Comparison of ENCODE assay signal across 29 mouse cellular contexts in the genomic region with DNA sequence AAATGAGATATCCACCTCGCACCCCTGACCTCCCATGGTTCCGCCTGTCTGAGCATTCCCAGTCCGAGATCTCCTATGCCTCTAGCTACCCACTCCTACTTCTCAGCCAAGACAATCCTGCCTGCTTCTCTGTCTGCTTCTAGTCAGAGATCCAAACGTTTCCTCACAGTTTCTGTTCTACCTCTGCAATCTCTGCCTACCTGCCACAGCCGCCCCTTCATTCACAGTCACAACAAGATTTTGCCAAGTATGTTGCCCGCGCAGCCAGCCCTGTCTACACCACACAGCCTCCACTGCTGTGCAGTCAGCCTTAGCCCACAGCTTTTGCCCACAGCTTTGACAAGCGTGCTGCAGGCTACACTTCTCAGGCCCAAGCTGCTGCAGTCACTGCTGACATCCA.
DNase-seq lines count a peak whose midpoint lies in the region; ATAC-seq and TF ChIP-seq lines count a peak whose summit lies in the region.
"Had no signal": no experiment of that assay in that cellular context is flagged by ENCODE, and none has a peak within 500 bp of the region (broad histone marks: within the 10 kb centered on the region; RNA-seq: fewer than 3 reads in every experiment).

No protein-coding gene starts in this region.

- H3K9me3 ChIP-seq in kidney, embryonic 16.5 days (ENCODE audit: low read length) = no peaks in the 10 kb centered on the region
- H3K9me3 ChIP-seq: embryonic facial prominence, embryonic 10.5 days; embryonic facial prominence, embryonic 15.5 days; forebrain, embryonic 13.5 days; heart, embryonic 10.5 days; heart, embryonic 15.5 days; limb, embryonic 12.5 days; liver, embryonic 15.5 days; stomach, embryonic 15.5 days had no signal

- DNase-seq in frontal cortex, postnatal 10 days (ENCODE audit: low spot score in 2 of 2) = no peak
- no peak for DNase-seq in kidney, adult 2 months
- peak; percentile 6 to 26 for DNase-seq in right cerebral cortex, adult 2 months (ENCODE audit: low spot score in 2 of 2)
- DNase-seq in right cerebral cortex, postnatal 14 days = no peak
- no peak for DNase-seq in layer of hippocampus, postnatal 36 days
- DNase-seq: adrenal gland, adult 8-10 months; cerebellum, adult 8-10 months; cerebellum, postnatal 25 days; gastrocnemius, postnatal 14 days; heart, adult 11 months; kidney, adult 18-20 months; kidney, postnatal 10 days; layer of hippocampus, adult 9-11 months; lung, embryonic 14.5 days; lung, postnatal 14 days; midbrain, embryonic 14.5 days; thymus, postnatal 14 days had no signal

- TF ChIP-seq POLR2A in kidney, adult 2 months (IDR thresholded peaks at IDR 0.05; ENCODE audit: low read depth, low read length) = no peak

- ATAC-seq in frontal cortex, adult (ENCODE audit: low TSS enrichment) = peak; percentile 96
- peak; percentile 82 for ATAC-seq in kidney, embryonic 16.5 days (ENCODE audit: low FRiP score, low TSS enrichment)
- ATAC-seq: forebrain, embryonic 13.5 days had no signal

- H3K4me3 ChIP-seq in kidney, embryonic 16.5 days (ENCODE audit: low read length) = no peak overlapping the region
- no peak overlapping the region for H3K4me3 ChIP-seq in kidney, adult 2 months (ENCODE audit: insufficient read depth, low read depth, low read length)
- H3K4me3 ChIP-seq: embryonic facial prominence, embryonic 10.5 days; embryonic facial prominence, embryonic 15.5 days; forebrain, embryonic 13.5 days; heart, embryonic 10.5 days; heart, embryonic 15.5 days; left cerebral cortex, adult 2 months; limb, embryonic 12.5 days; liver, embryonic 15.5 days; stomach, embryonic 15.5 days had no signal

- H3K4me2 ChIP-seq in kidney, embryonic 16.5 days (replicated peaks; ENCODE audit: low read depth, low read length) = no peak overlapping the region
- H3K4me2 ChIP-seq: embryonic facial prominence, embryonic 15.5 days; forebrain, embryonic 13.5 days; heart, embryonic 15.5 days; limb, embryonic 12.5 days; liver, embryonic 15.5 days; lung, embryonic 14.5 days; stomach, embryonic 15.5 days had no signal

- TF ChIP-seq CTCF in kidney, adult 2 months (conservative IDR thresholded peaks at IDR 0.05; ENCODE audit: insufficient read depth, insufficient read length, low read depth, low read length) = no peak

- no peaks in the 10 kb centered on the region for H3K4me1 ChIP-seq in kidney, embryonic 16.5 days (ENCODE audit: insufficient read depth, low read length)
- H3K4me1 ChIP-seq in kidney, adult 2 months (ENCODE audit: control insufficient read depth, insufficient read depth, low read length) = no peaks in the 10 kb centered on the region
- H3K4me1 ChIP-seq: embryonic facial prominence, embryonic 10.5 days; embryonic facial prominence, embryonic 15.5 days; heart, embryonic 10.5 days; heart, embryonic 15.5 days; limb, embryonic 12.5 days; liver, embryonic 15.5 days; stomach, embryonic 15.5 days had no signal

- no peaks in the 10 kb centered on the region for H3K36me3 ChIP-seq in kidney, embryonic 16.5 days (ENCODE audit: insufficient read depth, low read length)
- H3K36me3 ChIP-seq in kidney, adult 2 months (ENCODE audit: control insufficient read depth, insufficient read depth, low read length) = no peaks in the 10 kb centered on the region
- H3K36me3 ChIP-seq: embryonic facial prominence, embryonic 10.5 days; embryonic facial prominence, embryonic 15.5 days; G1E; heart, embryonic 10.5 days; heart, embryonic 15.5 days; limb, embryonic 12.5 days; liver, embryonic 15.5 days; stomach, embryonic 15.5 days had no signal

- no peak overlapping the region for H3K27ac ChIP-seq in kidney, embryonic 16.5 days (ENCODE audit: low read length)
- no peak overlapping the region for H3K27ac ChIP-seq in kidney, adult 2 months (ENCODE audit: insufficient read depth, low read depth, low read length)
- H3K27ac ChIP-seq: embryonic facial prominence, embryonic 10.5 days; embryonic facial prominence, embryonic 15.5 days; forebrain, embryonic 13.5 days; heart, embryonic 10.5 days; heart, embryonic 15.5 days; left cerebral cortex, adult 2 months; limb, embryonic 12.5 days; liver, embryonic 15.5 days; stomach, embryonic 15.5 days had no signal

- no peaks in the 10 kb centered on the region for H3K27me3 ChIP-seq in kidney, embryonic 16.5 days (ENCODE audit: insufficient read depth, low read length)
- H3K27me3 ChIP-seq in kidney, adult 2 months (replicated peaks; ENCODE audit: control insufficient read depth, insufficient read depth, low read length) = no peaks in the 10 kb centered on the region
- H3K27me3 ChIP-seq: embryonic facial prominence, embryonic 15.5 days; forebrain, embryonic 13.5 days; heart, embryonic 15.5 days; limb, embryonic 12.5 days; liver, embryonic 15.5 days; stomach, embryonic 15.5 days had no signal

- WGBS in kidney, embryonic 16.5 days = 66% methylated on average over 8 of the region's 8 CpGs
- WGBS in kidney, adult 2 months = 52% methylated on average over 8 of the region's 8 CpGs

- no peak overlapping the region for H3K9ac ChIP-seq in kidney, embryonic 16.5 days (replicated peaks; ENCODE audit: low read length)
- H3K9ac ChIP-seq: embryonic facial prominence, embryonic 15.5 days; forebrain, embryonic 13.5 days; heart, embryonic 15.5 days; limb, embryonic 12.5 days; liver, embryonic 15.5 days; lung, embryonic 14.5 days; stomach, embryonic 15.5 days had no signal

Comparison
In these comparisons a context has a peak if more than half of its experiments do, and no peak if none do; other contexts are left out.
1. DNase-seq: peak in right cerebral cortex, adult 2 months (2 of 2); none in frontal cortex, postnatal 10 days (0 of 2), kidney, adult 2 months (single experiment), right cerebral cortex, postnatal 14 days (single experiment) and layer of hippocampus, postnatal 36 days (0 of 2).